In genomic region chr4:149197180-149197579, GRCm38 (mm10) we compare ENCODE assay signal across 25 mouse cellular contexts.
"Had no signal": no experiment of that assay in that cellular context is flagged by ENCODE, and none has a peak within 500 bp of the region (broad histone marks: within the 10 kb centered on the region; RNA-seq: fewer than 3 reads in every experiment).

No protein-coding gene starts in this region.

- ATAC-seq: hindbrain, postnatal 0 days; intestine, embryonic 16.5 days had no signal

- H3K9ac ChIP-seq: heart, embryonic 13.5 days; heart, embryonic 15.5 days; hindbrain, embryonic 13.5 days; hindbrain, embryonic 15.5 days; kidney, embryonic 15.5 days; limb, embryonic 13.5 days; limb, embryonic 15.5 days had no signal

- H3K9me3 ChIP-seq: heart, embryonic 13.5 days; heart, embryonic 15.5 days; hindbrain, embryonic 13.5 days; hindbrain, embryonic 15.5 days; kidney, embryonic 15.5 days; limb, embryonic 13.5 days; limb, embryonic 15.5 days had no signal

- H3K4me1 ChIP-seq: heart, embryonic 13.5 days; heart, embryonic 15.5 days; hindbrain, embryonic 13.5 days; hindbrain, embryonic 15.5 days; kidney, embryonic 15.5 days; limb, embryonic 13.5 days; limb, embryonic 15.5 days had no signal

- H3K27me3 ChIP-seq: heart, embryonic 13.5 days; heart, embryonic 15.5 days; hindbrain, embryonic 13.5 days; hindbrain, embryonic 15.5 days; kidney, embryonic 15.5 days; limb, embryonic 13.5 days; limb, embryonic 15.5 days had no signal

- H3K4me3 ChIP-seq: heart, adult 2 months; heart, embryonic 13.5 days; heart, embryonic 15.5 days; hindbrain, embryonic 13.5 days; hindbrain, embryonic 15.5 days; kidney, embryonic 15.5 days; limb, embryonic 13.5 days; limb, embryonic 15.5 days had no signal

- H3K4me2 ChIP-seq: heart, embryonic 11.5 days; heart, embryonic 13.5 days; heart, embryonic 15.5 days; hindbrain, embryonic 13.5 days; hindbrain, embryonic 15.5 days; kidney, embryonic 15.5 days; limb, embryonic 13.5 days; limb, embryonic 15.5 days had no signal

- DNase-seq: gastrocnemius, postnatal 14 days; gastrocnemius, postnatal 36 days; heart, adult 11 months; heart, adult 2 months; heart, postnatal 14 days; heart, postnatal 36 days; kidney, adult 11 months; kidney, adult 2 months; kidney, adult 9 months; kidney, postnatal 14 days; kidney, postnatal 36 days; layer of hippocampus, adult 9-11 months; layer of hippocampus, postnatal 36 days; left cerebral cortex, postnatal 4 days had no signal

- H3K27ac ChIP-seq: heart, adult 2 months; heart, embryonic 13.5 days; heart, embryonic 15.5 days; hindbrain, embryonic 13.5 days; hindbrain, embryonic 15.5 days; hindbrain, postnatal 0 days; kidney, embryonic 15.5 days; kidney, postnatal 0 days; limb, embryonic 13.5 days; limb, embryonic 15.5 days had no signal
